Mouse (Mus musculus) kidney, adult 2 months (tissue): ENCODE measurements around the gene Gid4.

ENCODE experiments used
- CTCF ChIP-seq: fragments of 200-500 bp; conservative IDR thresholded peaks from 2 replicates; pipeline ENCODE4 v1.5.1; 2011; ENCODE audit warnings: low read depth, mild to moderate bottlenecking, control low read depth, low read length, moderate library complexity, mixed read lengths; ENCODE audit not compliant: insufficient read depth, insufficient read length
- POLR2A ChIP-seq: fragments of 200-500 bp; IDR thresholded peaks from one replicate; pipeline ENCODE4 v1.6.1; 2011; ENCODE audit warnings: low read depth, low read length, control low read depth

DNA sequence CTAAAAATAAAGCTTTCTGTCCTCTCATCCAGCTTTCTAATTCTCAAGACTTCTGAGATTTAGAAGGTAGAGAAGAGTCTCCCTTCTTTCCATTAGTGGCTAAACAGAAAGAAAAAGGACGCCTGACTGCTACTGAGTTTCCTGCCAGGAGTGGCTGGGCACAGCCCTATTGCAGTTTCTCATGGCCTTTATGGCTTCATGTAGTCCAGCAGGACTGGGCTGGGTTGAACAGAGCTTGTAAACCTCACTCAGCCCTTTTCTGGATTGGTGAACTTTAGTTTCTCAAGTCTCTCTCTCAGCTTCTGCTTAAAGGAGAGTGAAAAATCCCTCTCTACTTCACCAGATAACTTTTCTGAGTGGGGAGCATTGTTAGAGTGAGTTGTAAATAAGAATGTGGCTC, 9.5 kb downstream of the Gid4 start:
- TF ChIP-seq CTCF (no peak), POLR2A (no peak)
